Mouse (Mus musculus) stomach, embryonic 15.5 days (tissue): ENCODE results near the gene Efcab6. TPM values are rescaled to one million over a fixed set of nuclear protein-coding genes. Genes with fewer than 3 reads are reported as not detected.
A peak's percentile ranks its signal among the peaks of the same experiment; 100 is the strongest.

Experiments
- ATAC-seq: fragments of 200-750 bp; cut with Nextera tagmentation; 2 replicates; pipeline ENCODE4 v1.8.0; 2017; ENCODE audit warnings: low read depth, moderate number of reproducible peaks, moderate TSS enrichment; ENCODE audit not compliant: insufficient read depth, low FRiP score
- H3K27ac ChIP-seq: fragments of 300-500 bp; sonication (generic); 2 replicates; pipeline ENCODE4 v1.5.1; 2015; ENCODE audit warnings: mild to moderate bottlenecking, inconsistent platforms
- H3K27me3 ChIP-seq: fragments of 300-500 bp; sonication (generic); replicated peaks from 2 replicates; pipeline ENCODE4 v1.6.1; 2015; ENCODE audit warnings: inconsistent platforms
- H3K36me3 ChIP-seq: fragments of 300-500 bp; sonication (generic); 2 replicates; pipeline ENCODE4 v1.6.1; 2015; ENCODE audit warnings: inconsistent platforms
- H3K4me1 ChIP-seq: fragments of 300-500 bp; sonication (generic); 2 replicates; pipeline ENCODE4 v1.6.1; 2015; ENCODE audit warnings: inconsistent platforms
- H3K4me2 ChIP-seq: fragments of 300-500 bp; sonication (generic); 2 replicates; pipeline ENCODE4 v1.6.1; 2015; ENCODE audit warnings: mild to moderate bottlenecking, inconsistent platforms
- H3K4me3 ChIP-seq: fragments of 300-500 bp; sonication (generic); replicated peaks from 2 replicates; pipeline ENCODE4 v1.5.1; 2015; ENCODE audit warnings: inconsistent platforms
- H3K9ac ChIP-seq: fragments of 300-500 bp; sonication (generic); 2 replicates; pipeline ENCODE4 v1.6.1; 2015; ENCODE audit warnings: inconsistent platforms
- H3K9me3 ChIP-seq: fragments of 300-500 bp; sonication (generic); 2 replicates; pipeline ENCODE4 v1.6.1; 2016; ENCODE audit warnings: inconsistent platforms
- WGBS: fragments of 180-500 bp; shearing (Covaris S2); methylation state at CpG from one replicate; pipeline ENCODE4 v1.1.7; 2015; 5-methylcytosine and 5-hydroxymethylcytosine counted together
- polyA plus RNA-seq: library from polyadenylated mRNA; unstranded; fragments of >200 nt; fragmentation: Nextera tagmentation; extraction: Ambion mirVana; gene quantifications from 2 replicates; pipeline ENCODE4 v1.2.1, GENCODE M21; 2015

Efcab6 gene
- polyA plus RNA-seq, 1 experiment from 2014 or later = 0.19 TPM

DNA sequence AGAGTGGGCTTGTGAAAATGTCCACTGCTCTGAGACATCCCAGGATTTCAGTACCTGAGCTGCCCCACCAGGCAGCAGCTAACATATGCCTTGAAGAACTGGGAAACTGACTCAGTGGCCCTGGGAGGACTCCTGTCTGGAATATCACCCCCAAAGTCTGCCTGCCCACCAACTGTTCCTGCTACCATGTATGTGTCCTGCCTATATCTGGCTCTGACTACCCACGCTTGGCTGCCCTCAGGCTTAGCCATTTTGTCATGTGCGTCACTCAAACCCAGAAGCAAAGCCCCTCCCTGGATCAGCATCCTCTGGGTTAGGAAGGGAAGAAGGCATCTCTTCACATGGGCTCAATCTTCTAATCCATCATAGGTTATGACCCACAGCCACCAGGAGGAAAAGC, 14.3 kb upstream of the Efcab6 start:
- H3K9me3 ChIP-seq = no peaks in the 10 kb centered on the region

DNA sequence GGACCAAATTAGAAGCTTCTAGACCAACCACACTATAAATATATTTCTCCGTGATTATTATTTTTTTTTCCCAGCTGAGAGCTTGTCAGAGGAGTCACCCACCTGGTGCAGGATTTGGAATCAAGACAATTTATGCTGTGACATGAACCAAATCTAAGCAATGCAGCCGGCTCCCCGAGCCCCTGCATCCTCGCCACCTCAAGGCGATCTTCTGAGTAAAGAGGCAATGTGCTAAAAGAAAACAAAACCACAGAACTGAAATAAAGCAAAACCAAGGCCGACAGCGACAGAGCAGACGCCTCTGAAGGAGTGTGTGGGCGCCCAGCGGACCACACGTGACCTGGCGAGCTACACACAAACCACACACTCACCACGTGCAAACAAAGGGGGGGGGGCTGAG, 13.5 kb upstream of the Efcab6 start:
- Histone ChIP-seq H3K9me3 (no peaks in the 10 kb centered on the region), H3K4me3 (no peak overlapping the region), H3K27me3 (no peaks in the 10 kb centered on the region), H3K4me2 (no peak overlapping the region), H3K27ac (no peak overlapping the region), H3K4me1 (no peaks in the 10 kb centered on the region), H3K36me3 (no peaks in the 10 kb centered on the region), H3K9ac (no peak overlapping the region)
- ATAC-seq = no peak
- 78% methylated on average over 13 of the region's 13 CpGs for WGBS

More for the DNA sequence above, 14.3 kb upstream of the Efcab6 start:
- no peak for ATAC-seq
- H3K4me3 ChIP-seq = no peak overlapping the region
- H3K9ac ChIP-seq = no peak overlapping the region
- no peaks in the 10 kb centered on the region for H3K36me3 ChIP-seq
- no peak overlapping the region for H3K4me2 ChIP-seq
- H3K27me3 ChIP-seq = no peaks in the 10 kb centered on the region
- no peaks in the 10 kb centered on the region for H3K4me1 ChIP-seq
- WGBS = 88% methylated on average over 2 of the region's 2 CpGs
- H3K27ac ChIP-seq = no peak overlapping the region

DNA sequence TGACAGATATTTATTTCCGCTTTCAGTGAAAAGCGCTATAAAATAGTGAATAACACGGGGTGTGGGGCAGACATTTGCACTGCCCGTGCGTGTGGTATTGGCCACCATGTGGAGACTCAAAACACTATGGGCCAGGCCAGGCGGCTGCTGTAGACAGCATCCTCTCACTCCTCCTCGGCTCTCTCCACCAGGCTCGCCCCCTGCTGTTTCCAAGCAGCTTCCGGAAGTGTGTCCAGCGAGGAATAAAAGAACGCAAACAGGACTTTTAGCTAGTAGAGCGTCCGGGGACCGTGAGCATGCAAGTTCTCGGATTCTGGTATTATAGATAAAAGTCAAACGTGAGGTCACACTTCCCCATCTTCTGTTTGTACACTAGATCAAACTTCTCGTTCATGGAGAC, 12.0 kb upstream of the Efcab6 start:
- H3K36me3 ChIP-seq = no peaks in the 10 kb centered on the region
- no peak overlapping the region for H3K27ac ChIP-seq
- H3K4me2 ChIP-seq = no peak overlapping the region
- no peaks in the 10 kb centered on the region for H3K4me1 ChIP-seq
- no peak overlapping the region for H3K4me3 ChIP-seq
- WGBS = 67% methylated on average over 17 of the region's 17 CpGs
- H3K9me3 ChIP-seq = no peaks in the 10 kb centered on the region
- ATAC-seq = no peak
- no peaks in the 10 kb centered on the region for H3K27me3 ChIP-seq
- H3K9ac ChIP-seq = no peak overlapping the region

DNA sequence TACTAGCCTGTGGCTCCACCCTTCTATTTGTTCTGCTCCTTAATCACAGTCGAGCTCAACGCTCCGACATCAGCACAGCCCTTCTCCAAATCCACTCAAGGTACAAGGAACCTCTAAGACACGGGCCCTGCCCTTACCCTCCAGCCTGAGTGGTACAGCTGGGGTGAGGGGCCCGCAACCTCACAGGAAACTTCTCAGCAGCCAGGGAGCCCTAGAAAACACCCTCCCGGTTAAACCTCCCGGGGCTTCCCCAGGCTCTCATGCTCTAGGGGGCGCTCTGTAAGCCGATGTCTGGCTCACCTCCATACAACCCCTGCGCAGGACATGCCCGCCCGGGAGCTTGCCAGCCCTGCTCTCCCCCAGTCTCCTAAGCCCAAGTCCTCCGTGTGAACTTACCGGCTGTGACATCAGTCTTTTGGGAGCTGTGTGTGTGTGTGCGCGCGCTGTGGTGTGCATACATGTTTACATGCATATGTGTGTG, 9.6 kb upstream of the Efcab6 start:
- ATAC-seq = no peak
- no peak overlapping the region for H3K9ac ChIP-seq
- H3K36me3 ChIP-seq = no peaks in the 10 kb centered on the region
- no peak overlapping the region for H3K4me3 ChIP-seq
- no peaks in the 10 kb centered on the region for H3K9me3 ChIP-seq
- 19% methylated on average over 17 of the region's 17 CpGs for WGBS
- peaks cover 4% of the 10 kb centered on the region; the same call in 1 of the 2 replicates for H3K4me1 ChIP-seq
- H3K27ac ChIP-seq = no peak overlapping the region
- peak overlapping the region; percentile 30; the same call in 1 of the 2 replicates for H3K4me2 ChIP-seq
- peaks cover 16% of the 10 kb centered on the region; the same call in 1 of the 2 replicates for H3K27me3 ChIP-seq

DNA sequence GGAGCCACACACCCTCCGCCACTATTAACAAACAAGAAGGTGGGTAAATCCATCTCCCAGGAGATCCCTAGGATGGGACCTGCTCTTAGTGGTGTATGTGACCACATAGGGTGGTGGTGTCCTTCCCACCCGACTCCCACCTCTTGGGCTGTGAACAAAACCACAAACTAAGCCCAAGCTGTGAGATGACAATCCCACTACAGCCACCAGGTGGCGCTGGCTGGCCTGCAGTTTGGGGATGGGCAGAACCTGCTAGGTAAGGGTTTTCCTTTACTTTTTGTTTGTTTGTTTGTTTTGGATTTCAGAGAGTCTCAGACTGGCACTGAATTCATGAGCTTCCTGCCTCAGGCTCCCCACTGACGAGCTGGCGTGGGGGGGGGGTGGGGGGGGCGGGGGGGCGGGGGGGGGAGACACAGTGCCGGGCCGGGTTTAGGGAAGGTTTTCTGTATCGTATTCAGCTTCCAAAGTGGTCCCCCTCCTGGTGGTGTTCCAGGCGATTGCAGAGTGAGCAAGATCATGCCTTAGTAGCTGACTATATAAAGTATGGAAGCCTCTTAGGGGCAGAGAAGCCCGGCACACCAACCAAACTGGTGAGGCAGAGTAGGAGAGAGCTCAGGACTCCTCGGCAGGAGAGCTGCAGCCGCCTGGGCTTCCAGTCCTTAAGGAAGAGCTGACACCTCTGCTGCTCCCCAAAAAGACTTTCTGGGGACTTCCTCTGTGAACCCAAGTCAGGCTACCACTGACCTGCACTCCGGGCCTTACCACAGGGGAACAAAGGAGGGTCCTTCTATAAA, 8.9 kb upstream of the Efcab6 start:
- Histone ChIP-seq H3K4me2 (peak overlapping the region; percentile 30; the same call in 1 of the 2 replicates), H3K4me1 (peaks cover 5% of the 10 kb centered on the region; the same call in 1 of the 2 replicates), H3K9ac (no peak overlapping the region), H3K36me3 (no peaks in the 10 kb centered on the region), H3K9me3 (no peaks in the 10 kb centered on the region), H3K27ac (no peak overlapping the region), H3K4me3 (no peak overlapping the region), H3K27me3 (peaks cover 21% of the 10 kb centered on the region; the same call in 1 of the 2 replicates)
- 0 out of 2 replicates have a peak, but pooled peaks have one; percentile 19 for ATAC-seq
- WGBS = 10% methylated on average over 13 of the region's 15 CpGs

DNA sequence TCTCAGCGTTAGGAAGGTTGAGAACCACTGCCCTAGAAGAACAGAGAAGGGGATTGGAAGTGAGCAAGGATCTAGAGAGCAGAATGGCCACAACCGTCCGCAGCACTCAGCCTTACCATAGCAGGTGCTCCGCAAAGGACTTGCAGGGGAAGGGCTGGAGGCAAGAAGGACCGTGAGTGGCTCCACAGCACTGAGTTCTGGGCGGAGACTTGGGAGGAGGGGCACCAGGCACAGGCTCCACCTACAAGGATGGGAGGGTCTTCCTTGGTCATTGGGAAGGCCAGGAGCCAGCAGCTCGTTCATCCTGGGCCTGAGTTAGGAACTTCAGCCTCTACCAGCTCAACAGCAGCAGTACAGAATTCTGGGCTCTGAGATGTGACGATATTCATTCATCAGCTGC, 7.9 kb upstream of the Efcab6 start:
- H3K27ac ChIP-seq = no peak overlapping the region
- WGBS = 26% methylated on average over 8 of the region's 8 CpGs

DNA sequence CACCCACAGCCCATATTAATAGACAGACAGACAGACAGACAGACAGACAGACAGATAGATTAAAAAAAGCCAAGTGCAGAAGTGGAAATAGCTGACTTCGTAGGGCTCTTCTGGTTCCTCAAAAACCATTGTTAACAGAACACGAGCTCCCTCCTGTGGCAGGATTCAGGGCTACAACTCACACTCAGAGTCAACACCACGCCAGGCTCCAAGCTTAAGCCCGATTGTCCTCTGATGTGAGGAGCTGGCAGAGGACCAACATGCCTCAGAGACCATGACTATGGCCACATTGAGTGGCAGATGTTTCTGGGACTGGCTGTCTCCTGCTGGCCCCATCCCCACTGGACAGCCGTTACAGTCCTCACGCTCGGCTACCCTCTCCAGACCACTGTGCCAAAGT, 7.0 kb upstream of the Efcab6 start:
- no peaks in the 10 kb centered on the region for H3K9me3 ChIP-seq
- H3K4me1 ChIP-seq = peaks cover 5% of the 10 kb centered on the region; the same call in 1 of the 2 replicates
- H3K27ac ChIP-seq = no peak overlapping the region
- H3K27me3 ChIP-seq = peaks cover 27% of the 10 kb centered on the region; the same call in 1 of the 2 replicates
- H3K36me3 ChIP-seq = no peaks in the 10 kb centered on the region
- 35% methylated on average over 7 of the region's 7 CpGs for WGBS
- no peak overlapping the region for H3K9ac ChIP-seq
- H3K4me2 ChIP-seq = no peak overlapping the region
- no peak overlapping the region for H3K4me3 ChIP-seq
- no peak for ATAC-seq

More for the DNA sequence above, 7.9 kb upstream of the Efcab6 start:
- Histone ChIP-seq H3K9ac (no peak overlapping the region), H3K4me2 (no peak overlapping the region), H3K36me3 (no peaks in the 10 kb centered on the region), H3K9me3 (no peaks in the 10 kb centered on the region), H3K27me3 (peaks cover 27% of the 10 kb centered on the region; the same call in 1 of the 2 replicates), H3K4me1 (peaks cover 5% of the 10 kb centered on the region; the same call in 1 of the 2 replicates), H3K4me3 (no peak overlapping the region)
- no peak for ATAC-seq

DNA sequence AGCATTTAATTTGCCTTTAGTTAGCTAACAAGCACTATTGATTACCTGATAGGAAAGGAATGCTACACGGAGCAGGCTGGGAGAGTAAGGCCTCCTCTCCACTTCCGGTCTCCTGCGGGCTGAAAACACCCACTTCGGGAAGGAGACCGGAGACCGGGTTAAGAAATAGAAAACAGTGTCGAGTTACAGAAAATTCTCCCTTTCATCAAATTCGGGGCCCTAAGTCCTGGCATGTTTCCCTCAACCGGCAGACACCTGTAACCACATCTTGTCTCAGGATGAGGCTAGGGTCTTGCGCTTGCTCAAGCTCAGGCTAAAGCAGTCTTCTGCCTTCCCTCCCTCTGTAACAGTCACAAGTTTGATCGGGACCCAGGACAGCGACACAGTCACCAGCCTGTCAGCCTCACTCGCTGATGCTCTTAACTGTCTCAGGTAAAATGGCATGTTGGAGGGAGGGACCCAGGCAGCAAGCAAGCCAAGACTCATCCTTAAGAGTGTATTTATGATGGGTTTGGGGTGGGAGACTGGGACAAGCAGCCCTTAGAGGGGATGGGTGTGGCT, 5.0 kb upstream of the Efcab6 start:
- ATAC-seq = no peak
- no peaks in the 10 kb centered on the region for H3K9me3 ChIP-seq
- 4% methylated on average over 13 of the region's 13 CpGs for WGBS
- no peak overlapping the region for H3K27ac ChIP-seq
- H3K36me3 ChIP-seq = no peaks in the 10 kb centered on the region
- H3K4me3 ChIP-seq = no peak overlapping the region
- H3K4me1 ChIP-seq = peaks cover 5% of the 10 kb centered on the region; the same call in 1 of the 2 replicates
- peak overlapping the region; percentile 30 for H3K4me2 ChIP-seq
- no peak overlapping the region for H3K9ac ChIP-seq
- peaks cover 27% of the 10 kb centered on the region for H3K27me3 ChIP-seq

DNA sequence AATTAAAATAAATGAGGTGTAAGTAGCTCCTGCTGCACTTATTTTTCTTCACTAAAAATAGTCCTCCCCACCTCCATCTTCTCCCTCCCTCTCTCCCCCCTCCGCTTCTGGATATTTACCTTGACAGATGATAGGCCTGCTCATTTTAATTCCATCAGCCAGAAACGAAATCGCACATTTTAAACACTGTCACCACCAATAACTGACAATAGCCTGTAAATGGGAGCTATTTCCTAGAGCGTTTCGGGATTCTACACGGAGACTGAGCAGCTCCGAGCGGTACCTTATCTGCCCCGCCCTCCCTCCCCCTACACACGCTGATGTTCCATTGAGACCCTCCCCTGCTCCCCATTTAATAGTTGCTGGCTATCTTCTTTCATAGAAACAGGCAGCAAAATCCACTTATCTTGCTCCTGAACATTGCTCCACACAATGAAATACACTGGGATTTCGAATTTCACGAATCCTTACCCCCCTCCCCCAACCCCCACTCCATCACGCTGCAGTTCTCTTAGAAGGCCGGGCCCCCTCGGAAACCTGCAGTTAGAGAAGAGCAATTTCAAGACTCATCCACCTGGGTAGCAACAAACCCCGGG, 4.4 kb upstream of the Efcab6 start:
- H3K9me3 ChIP-seq = no peaks in the 10 kb centered on the region
- H3K27ac ChIP-seq = no peak overlapping the region
- no peak overlapping the region for H3K9ac ChIP-seq
- peaks cover 27% of the 10 kb centered on the region for H3K27me3 ChIP-seq
- peaks cover 5% of the 10 kb centered on the region; the same call in 1 of the 2 replicates for H3K4me1 ChIP-seq
- no peaks in the 10 kb centered on the region for H3K36me3 ChIP-seq
- no peak for ATAC-seq
- H3K4me3 ChIP-seq = no peak overlapping the region
- H3K4me2 ChIP-seq = peak overlapping the region; percentile 30
- 8% methylated on average over 16 of the region's 16 CpGs for WGBS

DNA sequence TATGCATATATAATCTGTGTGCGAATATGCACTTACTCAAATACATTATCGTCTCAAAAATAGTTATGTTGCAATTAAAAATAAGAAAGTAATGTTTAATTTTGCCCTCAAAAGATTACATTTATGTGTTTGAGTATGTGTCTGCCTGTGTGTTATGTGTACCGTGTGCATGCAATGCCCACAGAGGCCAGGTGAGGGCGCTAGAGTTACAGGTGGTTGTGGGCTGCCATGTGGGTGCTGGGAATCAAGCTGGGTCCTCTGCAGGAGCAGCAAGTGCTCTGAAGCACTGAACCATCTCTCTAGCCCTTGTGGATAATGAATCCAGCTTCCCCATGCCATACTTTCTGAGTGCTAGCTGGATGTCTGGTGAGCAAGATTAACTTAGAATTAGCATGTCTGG, 522 bp upstream of the Efcab6 start:
- H3K27me3 ChIP-seq = peaks cover 20% of the 10 kb centered on the region
- peaks cover 5% of the 10 kb centered on the region; the same call in 1 of the 2 replicates for H3K4me1 ChIP-seq
- no peaks in the 10 kb centered on the region for H3K9me3 ChIP-seq
- no peaks in the 10 kb centered on the region for H3K36me3 ChIP-seq
- no peak overlapping the region for H3K27ac ChIP-seq
- no peak overlapping the region for H3K4me3 ChIP-seq
- WGBS = 65% methylated on average over 4 of the region's 4 CpGs
- H3K4me2 ChIP-seq = no peak overlapping the region
- no peak overlapping the region for H3K9ac ChIP-seq
- no peak for ATAC-seq

DNA sequence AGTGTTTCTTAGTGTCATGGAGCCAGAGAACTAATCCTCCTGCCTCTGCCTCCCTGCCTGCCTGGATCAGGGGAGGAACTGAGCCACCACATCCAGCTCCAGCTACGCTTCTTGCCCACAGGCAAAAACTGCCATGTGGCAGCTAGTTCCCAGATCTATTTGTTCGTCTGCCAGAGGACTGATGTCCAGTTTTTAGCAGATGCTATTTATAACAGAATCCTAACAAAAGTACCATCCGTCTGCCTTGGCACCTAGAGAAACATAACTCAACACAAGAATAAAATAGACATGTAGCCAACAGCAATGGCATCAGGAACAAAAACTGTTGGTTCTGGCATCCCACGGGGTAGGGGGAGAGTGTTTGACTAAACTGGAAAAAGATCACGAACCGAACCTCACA, 6.3 kb downstream of the Efcab6 start:
- no peaks in the 10 kb centered on the region for H3K36me3 ChIP-seq
- H3K27me3 ChIP-seq = no peaks in the 10 kb centered on the region
- 76% methylated on average over 6 of the region's 6 CpGs for WGBS
- no peak overlapping the region for H3K9ac ChIP-seq
- H3K9me3 ChIP-seq = no peaks in the 10 kb centered on the region
- H3K4me2 ChIP-seq = no peak overlapping the region
- H3K27ac ChIP-seq = no peak overlapping the region
- ATAC-seq = no peak
- H3K4me3 ChIP-seq = no peak overlapping the region
- no peaks in the 10 kb centered on the region for H3K4me1 ChIP-seq

DNA sequence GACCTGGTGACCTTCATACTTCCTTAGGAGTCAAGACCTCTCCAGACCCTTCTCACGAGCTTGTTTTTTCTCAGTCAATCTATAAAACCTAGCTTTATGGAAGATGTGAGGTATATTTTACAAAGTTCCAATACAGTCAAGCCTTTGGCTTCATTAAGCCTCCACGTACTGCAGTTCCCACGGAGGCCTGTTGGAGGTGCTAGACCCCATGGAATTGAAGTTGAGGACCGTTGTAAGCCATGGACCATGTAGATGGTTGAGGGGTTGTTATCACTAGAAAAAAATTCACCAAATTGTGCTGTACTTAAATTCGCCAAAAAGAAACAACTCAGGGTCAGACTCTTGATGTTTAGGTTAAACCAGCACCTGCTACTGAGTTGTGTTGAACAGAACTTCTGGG, 9.1 kb downstream of the Efcab6 start:
- Histone ChIP-seq H3K4me2 (no peak overlapping the region), H3K36me3 (no peaks in the 10 kb centered on the region), H3K4me1 (no peaks in the 10 kb centered on the region), H3K4me3 (no peak overlapping the region), H3K9me3 (no peaks in the 10 kb centered on the region), H3K27ac (no peak overlapping the region), H3K27me3 (no peaks in the 10 kb centered on the region), H3K9ac (no peak overlapping the region)
- no peak for ATAC-seq
- 62% methylated on average over 5 of the region's 5 CpGs for WGBS
